Mouse (Mus musculus) Patski (cell line): ENCODE data around the gene Chst13. TPM values are rescaled to one million over a fixed set of nuclear protein-coding genes. Genes with fewer than 3 reads are reported as not detected.

ENCODE experiments used
- ATAC-seq: fragments of 100-300 bp; one replicate; pipeline ENCODE4 v1.8.0; 2021
- CTCF ChIA-PET: fragments of 350-600 bp; sonication (Branson Sonifier 250); formaldehyde crosslinking; loops from one replicate; lab custom pipeline; 2022; ENCODE audit warnings: inconsistent platforms; lab: Charles Lee
- POLR2A ChIA-PET: fragments of 350-600 bp; sonication (Branson Sonifier 250); formaldehyde crosslinking; loops from one replicate; lab custom pipeline; 2022; ENCODE audit warnings: antibody characterized with exemption, inconsistent platforms; lab: Charles Lee
- DNase-seq: peaks from one replicate; pipeline ENCODE4 v3.0.0-alpha.2; 2011; ENCODE audit warnings: low read depth, low spot score
- H3K27me3 ChIP-seq: fragments of 371-371 bp; one replicate; pipeline ENCODE4 v1.5.1; 2021
- CTCF ChIP-seq: fragments of 100-300 bp; IDR thresholded peaks from one replicate; pipeline ENCODE4 v1.5.1; 2021
- in situ Hi-C: fragments of 300-500 bp; cut with MboI; formaldehyde crosslinking; loops from 3 replicates; pipeline ENCODE4 v1.11.1; 2018; ENCODE audit warnings: low pct_unique_long_range_greater_than_20kb, mixed read lengths
- polyA plus RNA-seq: library from polyadenylated mRNA; unstranded; gene quantifications from one replicate; pipeline ENCODE4 v1.2.3, GENCODE M21; 2021

Chst13 gene
- 0.14 TPM for polyA plus RNA-seq

DNA sequence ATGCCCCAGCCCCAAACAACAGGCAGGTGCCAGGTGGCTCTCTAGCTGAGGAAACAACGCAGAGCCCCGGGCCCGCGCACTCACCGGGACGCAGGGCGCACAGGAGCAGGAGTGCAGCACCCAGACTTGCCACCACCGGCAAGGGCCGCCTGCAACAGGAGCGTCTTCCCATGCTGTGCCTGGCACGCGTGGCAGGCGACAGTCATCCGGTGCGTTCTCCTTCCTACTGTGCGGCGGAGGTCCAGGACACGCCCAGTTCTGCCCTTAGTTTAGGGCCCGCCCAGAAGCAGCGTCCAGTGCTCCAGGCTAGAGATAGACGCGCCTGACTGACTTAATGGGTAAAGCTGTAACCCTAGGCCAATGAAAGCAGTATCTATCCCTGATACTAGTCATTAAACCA, at the start of gene Chst13:
Gene Chst13 (minus strand): TSS at position 195 of the 400 bp plus-strand sequence.
- no peaks in the 10 kb centered on the region for H3K27me3 ChIP-seq
- DNase-seq (no peak), ATAC-seq (no peak)
- POLR2A ChIA-PET, result no interaction called here
- CTCF ChIA-PET, result interaction anchor here (0.9 to 5.2 kb wide), 2 partner anchors 20 to 646 kb away, joined by 3 to 21 read pairs; no protein-coding TSS in a partner anchor
- in situ Hi-C loops, result loop anchor here (10.0 kb wide), 1 partner anchor 640 kb away; no protein-coding TSS in a partner anchor
- TF ChIP-seq CTCF, result no peak

DNA sequence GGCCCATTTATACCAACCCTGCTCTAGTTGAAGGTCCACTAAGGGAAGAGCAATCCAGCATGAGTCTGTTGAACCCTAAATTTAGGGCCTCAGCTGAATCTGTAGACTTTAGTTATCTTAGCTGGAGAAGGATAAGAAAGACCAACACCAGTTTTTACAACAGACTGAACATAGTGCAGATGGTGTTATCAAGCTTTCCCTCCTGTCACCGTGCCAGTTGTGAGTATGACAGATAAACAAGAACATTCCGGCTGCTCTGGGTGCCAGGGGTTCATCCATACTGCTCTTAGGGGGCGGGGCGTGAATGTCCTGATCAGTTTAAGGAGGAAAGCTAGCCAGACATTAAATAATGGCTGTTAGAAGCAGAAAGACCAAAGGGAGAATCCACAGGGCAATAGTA, 49.7 kb upstream of the Chst13 start:
- POLR2A ChIA-PET, result interaction anchor here (0.7 to 1.7 kb wide), 3 partner anchors 10 to 849 kb away, joined by 3 to 4 read pairs (median 4); no protein-coding TSS in a partner anchor
- ATAC-seq (no peak), DNase-seq (no peak)
- in situ Hi-C loops, result loop anchor here (25.0 kb wide), 3 partner anchors 738 to 1412 kb away; partner anchors contain the start of genes Fbln2 and Nup210
- CTCF ChIA-PET, result interaction anchor here (0.7 to 0.9 kb wide), 2 partner anchors 13 to 201 kb away, joined by 3 read pairs; no protein-coding TSS in a partner anchor
- no peaks in the 10 kb centered on the region for H3K27me3 ChIP-seq
- TF ChIP-seq CTCF, result no peak

DNA sequence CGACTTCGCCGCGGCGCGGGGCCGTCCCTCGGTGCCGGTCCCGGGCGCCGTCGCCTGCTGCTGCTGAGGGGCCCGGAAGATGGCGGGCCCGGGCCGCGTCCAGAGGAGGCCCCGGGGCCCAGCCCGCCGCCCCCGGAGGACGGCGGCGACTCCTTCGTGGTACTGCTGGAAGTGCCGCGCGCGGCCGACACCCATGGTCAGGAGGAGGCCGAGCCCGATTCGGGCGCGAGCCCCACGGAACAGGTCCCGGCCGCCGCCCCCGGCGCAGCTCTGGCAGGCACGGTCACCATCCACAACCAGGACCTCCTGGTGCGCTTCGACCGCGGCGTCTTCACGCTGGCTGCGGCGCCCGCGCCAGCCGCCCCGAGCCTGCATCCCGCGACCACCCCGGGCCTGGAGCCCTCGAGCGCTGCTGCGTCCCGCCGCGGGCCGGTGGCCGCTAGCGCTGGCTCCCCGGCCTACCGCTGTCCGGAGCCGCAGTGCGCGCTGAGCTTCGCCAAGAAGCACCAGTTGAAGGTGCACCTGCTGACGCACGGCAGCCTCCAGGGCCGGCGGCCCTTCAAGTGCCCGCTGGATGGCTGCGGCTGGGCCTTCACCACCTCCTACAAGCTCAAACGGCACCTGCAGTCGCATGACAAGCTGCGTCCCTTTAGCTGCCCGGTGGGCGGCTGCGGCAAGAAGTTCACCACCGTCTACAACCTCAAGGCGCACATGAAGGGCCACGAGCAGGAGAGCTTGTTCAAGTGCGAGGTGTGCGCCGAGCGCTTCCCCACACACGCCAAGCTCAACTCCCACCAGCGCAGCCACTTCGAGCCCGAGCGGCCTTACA, 45.0 kb upstream of the Chst13 start:
- H3K27me3 ChIP-seq, result no peaks in the 10 kb centered on the region
- in situ Hi-C loops, result loop anchor here (25.0 kb wide), 3 partner anchors 742 to 1408 kb away; partner anchors contain the start of genes Fbln2 and Nup210
- POLR2A ChIA-PET, result interaction anchor here (0.7 to 4.8 kb wide), 6 partner anchors 11 to 242 kb away, joined by 3 to 46 read pairs (median 4); no protein-coding TSS in a partner anchor
- DNase-seq, result no peak
- TF ChIP-seq CTCF, result no peak
- CTCF ChIA-PET, result interaction anchor here (0.7 to 2.8 kb wide), 4 partner anchors 9 to 60 kb away, joined by 3 to 10 read pairs (median 4); no protein-coding TSS in a partner anchor
- ATAC-seq, result peak; percentile 34

DNA sequence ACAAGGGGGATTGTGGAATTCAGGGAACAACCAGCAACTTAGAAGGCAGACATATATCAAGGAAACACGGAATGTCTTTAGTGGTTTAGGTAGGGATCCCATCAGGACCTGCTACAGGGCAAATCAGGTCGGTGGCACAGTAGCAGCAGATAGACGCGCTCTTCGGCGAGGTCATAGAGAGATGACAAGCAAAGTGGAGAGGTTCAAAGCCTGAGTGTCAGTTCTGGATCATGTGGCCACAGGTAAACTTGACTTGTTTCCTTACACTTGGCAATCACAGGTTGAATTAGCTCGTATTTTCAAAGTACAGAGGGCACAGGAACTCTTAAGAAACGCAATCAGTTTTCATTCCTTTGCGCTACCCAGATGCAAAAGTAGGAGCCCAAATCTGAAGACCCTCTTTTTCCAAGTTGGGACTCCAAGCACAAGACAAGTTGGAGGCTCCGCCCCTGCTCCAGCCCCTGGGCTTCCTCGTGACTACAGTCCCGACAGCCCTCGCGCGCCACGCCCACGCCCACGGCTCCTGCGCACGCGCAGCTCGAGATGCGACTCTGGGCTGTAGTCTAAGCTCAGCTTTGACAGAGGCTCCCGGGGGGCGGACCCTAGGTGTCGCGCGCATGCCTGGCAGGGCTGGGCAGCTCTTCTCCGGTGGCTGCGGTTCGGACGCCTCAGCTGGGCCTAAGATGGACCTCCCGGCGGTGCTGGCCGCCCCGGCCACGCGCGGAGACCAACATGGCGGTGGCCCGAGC, 44.2 kb upstream of the Chst13 start, which contains the start of gene Zxdc:
Gene Zxdc (plus strand): TSS at position 517 of the 749 bp plus-strand sequence.
- DNase-seq (peak; percentile 73), ATAC-seq (peak; percentile 91)
- in situ Hi-C loops, result loop anchor here (25.0 kb wide), 3 partner anchors 743 to 1407 kb away; partner anchors contain the start of genes Fbln2 and Nup210
- ChIA-PET CTCF (interaction anchor here (1.0 kb wide), 1 partner anchor 8 kb away, joined by 4 read pairs; no protein-coding TSS in a partner anchor), POLR2A (interaction anchor here (0.7 to 4.8 kb wide), 5 partner anchors 10 to 243 kb away, joined by 3 to 46 read pairs (median 4); no protein-coding TSS in a partner anchor)
- H3K27me3 ChIP-seq, result no peaks in the 10 kb centered on the region
- TF ChIP-seq CTCF, result no peak

DNA sequence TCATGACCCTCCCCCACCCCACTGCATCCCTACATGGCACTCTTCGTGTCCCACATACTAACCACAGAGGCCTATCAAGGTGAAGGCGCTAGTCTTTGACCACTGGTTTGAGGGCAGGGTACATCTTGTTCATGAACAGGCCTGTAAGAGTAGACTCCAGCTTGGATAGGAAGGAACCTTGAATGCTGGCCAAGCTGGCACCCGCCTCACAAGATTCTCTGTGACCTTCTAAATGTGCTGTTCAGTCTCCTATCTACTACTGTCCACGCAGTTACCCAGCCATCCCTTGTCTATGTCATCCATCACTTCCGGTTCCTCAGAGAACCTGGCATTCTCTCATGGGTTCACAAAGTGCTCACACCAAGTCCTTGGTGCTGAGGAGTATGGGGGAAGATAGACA, 38.3 kb upstream of the Chst13 start:
- TF ChIP-seq CTCF, result no peak
- ChIA-PET CTCF (no interaction called here), POLR2A (no interaction called here)
- in situ Hi-C loops, result loop anchor here (25.0 kb wide), 3 partner anchors 749 to 1401 kb away; partner anchors contain the start of genes Fbln2 and Nup210
- ATAC-seq (no peak), DNase-seq (no peak)
- no peaks in the 10 kb centered on the region for H3K27me3 ChIP-seq

DNA sequence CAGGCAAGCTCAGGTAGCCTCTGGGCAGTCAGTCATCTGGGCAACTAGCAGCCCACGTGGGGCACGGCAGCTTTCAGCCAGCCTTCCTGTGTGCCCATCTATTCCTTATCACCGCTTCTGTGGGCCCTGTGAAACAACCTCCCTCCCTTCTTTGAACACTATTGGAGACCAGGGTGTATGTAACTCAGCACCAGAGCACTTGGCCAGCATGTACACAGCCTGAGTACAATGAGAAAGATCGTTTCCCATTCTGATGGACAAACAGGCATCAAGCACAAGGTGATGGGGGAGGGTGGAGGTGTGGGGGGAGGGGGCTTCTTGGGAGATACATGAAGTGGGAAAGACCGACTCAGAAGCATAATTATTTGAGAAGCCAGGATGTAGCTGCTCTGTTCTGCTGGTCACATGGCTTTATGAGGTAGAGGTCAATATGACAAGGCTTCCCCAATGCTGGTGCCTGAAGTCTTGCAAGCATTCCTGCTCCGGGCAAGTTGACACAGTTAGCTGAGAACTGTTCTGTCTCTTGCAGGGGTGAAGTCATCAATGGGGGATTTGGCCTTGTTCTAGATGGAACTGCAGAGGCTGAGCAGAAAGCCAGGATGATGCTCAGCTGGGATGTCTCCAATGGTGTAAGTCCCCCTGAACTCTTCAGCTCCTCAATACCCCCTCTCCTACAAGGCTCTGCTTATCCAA, 36.1 kb upstream of the Chst13 start:
- ChIA-PET CTCF (interaction anchor here (0.6 to 1.6 kb wide), 6 partner anchors 8 to 31 kb away, joined by 3 to 5 read pairs (median 4); partner anchors contain the start of gene Zxdc), POLR2A (interaction anchor here (0.9 to 5.5 kb wide), 3 partner anchors 9 to 21 kb away, joined by 3 to 46 read pairs (median 4); partner anchors contain the start of gene Zxdc)
- H3K27me3 ChIP-seq, result no peaks in the 10 kb centered on the region
- TF ChIP-seq CTCF, result no peak
- no peak for ATAC-seq
- in situ Hi-C loops, result loop anchor here (25.0 kb wide), 3 partner anchors 751 to 1399 kb away; partner anchors contain the start of genes Fbln2 and Nup210
- no peak for DNase-seq

DNA sequence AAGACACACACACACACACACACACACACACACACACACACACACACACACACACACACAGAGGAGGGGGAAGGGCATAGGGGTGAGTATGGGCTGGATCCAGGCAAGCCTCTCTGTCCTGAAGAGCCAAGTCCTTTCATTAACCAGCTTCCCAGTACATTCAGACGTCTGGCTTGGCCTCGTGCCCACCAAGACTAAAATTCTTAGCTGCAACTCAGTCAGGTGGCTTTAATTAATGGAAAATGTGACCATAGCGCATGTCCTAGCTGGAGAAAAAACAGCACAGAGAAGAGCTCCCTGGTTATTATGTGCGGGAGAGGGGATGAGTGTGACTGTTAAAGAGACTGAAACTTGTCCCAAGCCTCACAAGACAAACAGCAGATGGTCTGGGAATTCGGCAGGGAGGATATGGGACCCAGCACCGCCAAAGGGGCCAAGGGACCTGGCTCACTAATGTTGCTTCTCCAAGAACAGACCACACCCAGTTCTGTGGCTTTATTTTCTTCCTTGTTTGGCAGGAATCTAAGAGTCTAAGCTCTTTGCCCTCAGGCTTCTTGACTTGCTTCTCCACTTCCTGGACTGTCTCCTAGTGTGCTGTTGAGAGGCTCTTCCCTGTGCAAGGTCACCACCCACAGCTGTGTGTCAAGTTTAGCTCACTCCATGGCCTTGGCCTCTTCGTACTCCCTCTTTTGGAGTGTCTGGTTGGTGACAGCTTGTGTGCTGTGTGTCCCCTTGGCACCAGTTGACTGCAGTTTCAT, 35.2 kb upstream of the Chst13 start:
- no peaks in the 10 kb centered on the region for H3K27me3 ChIP-seq
- ATAC-seq, result peak; percentile 76
- in situ Hi-C loops, result loop anchor here (25.0 kb wide), 3 partner anchors 752 to 1398 kb away; partner anchors contain the start of genes Fbln2 and Nup210
- no peak for TF ChIP-seq CTCF
- CTCF ChIA-PET, result interaction anchor here (1.0 to 1.6 kb wide), 6 partner anchors 9 to 33 kb away, joined by 3 to 5 read pairs (median 4); partner anchors contain the start of gene Zxdc
- DNase-seq, result peak; percentile 94
- POLR2A ChIA-PET, result interaction anchor here (0.9 to 5.5 kb wide), 4 partner anchors 10 to 30 kb away, joined by 3 to 46 read pairs (median 4); partner anchors contain the start of gene Zxdc

DNA sequence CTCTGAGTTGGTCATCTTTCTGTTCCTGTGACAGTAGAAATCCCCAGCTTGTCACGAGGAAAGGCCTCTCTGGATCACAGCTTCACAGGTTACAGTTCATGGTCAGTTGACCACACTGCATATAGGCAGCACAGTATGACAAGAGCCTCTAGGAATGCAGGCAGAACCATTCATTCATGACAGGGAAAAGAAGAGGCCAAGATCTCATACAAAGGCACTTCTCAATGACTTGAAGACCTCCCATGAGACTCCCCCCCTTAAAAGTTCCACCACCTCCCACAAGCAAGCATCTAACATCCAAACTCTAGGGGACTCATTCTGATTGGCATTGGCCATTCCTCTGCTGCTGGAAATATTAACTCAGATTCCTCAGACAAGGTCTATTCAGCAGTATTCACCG, 34.5 kb upstream of the Chst13 start:
- in situ Hi-C loops, result loop anchor here (25.0 kb wide), 3 partner anchors 753 to 1397 kb away; partner anchors contain the start of genes Fbln2 and Nup210

More for the DNA sequence above, 34.5 kb upstream of the Chst13 start:
- CTCF ChIA-PET, result interaction anchor here (1.1 to 1.3 kb wide), 3 partner anchors 11 to 32 kb away, joined by 3 to 4 read pairs (median 4); no protein-coding TSS in a partner anchor
- POLR2A ChIA-PET, result interaction anchor here (1.0 to 5.5 kb wide), 2 partner anchors 11 to 29 kb away, joined by 3 to 46 read pairs; partner anchors contain the start of gene Zxdc
- peak; percentile 82 for ATAC-seq
- peak; percentile 77 for DNase-seq
- no peaks in the 10 kb centered on the region for H3K27me3 ChIP-seq
- no peak for TF ChIP-seq CTCF
